Mouse (Mus musculus) erythroblast, embryonic 14.5 days (primary cell): Measurements from ENCODE around the gene Mfsd2a. TPM values are rescaled to one million over a fixed set of nuclear protein-coding genes. Genes with fewer than 3 reads are reported as not detected.

Experiments used
- H3K27me3 ChIP-seq: 2 replicates; pipeline ENCODE4 v1.6.1; 2012; ENCODE audit warnings: inconsistent platforms; ENCODE audit not compliant: control insufficient read depth
- H3K36me3 ChIP-seq: 2 replicates; pipeline ENCODE4 v1.6.1; 2012; ENCODE audit warnings: mild to moderate bottlenecking, inconsistent platforms; ENCODE audit not compliant: control insufficient read depth
- H3K4me1 ChIP-seq: 2 replicates; pipeline ENCODE4 v1.6.1; 2012; ENCODE audit warnings: inconsistent platforms; ENCODE audit not compliant: control insufficient read depth
- H3K4me3 ChIP-seq: replicated peaks from 2 replicates; pipeline ENCODE3; 2012; ENCODE audit warnings: moderate library complexity, mild to moderate bottlenecking, inconsistent platforms
- H3K9me3 ChIP-seq: 2 replicates; pipeline ENCODE4 v1.6.1; 2012; ENCODE audit warnings: low read length, inconsistent platforms, mixed read lengths; ENCODE audit not compliant: control insufficient read depth
- GATA1 ChIP-seq: IDR thresholded peaks from 2 replicates; pipeline ENCODE4 v1.6.1; 2012; ENCODE audit warnings: low read length, inconsistent platforms, mixed read lengths
- TAL1 ChIP-seq: IDR thresholded peaks from 3 replicates; pipeline ENCODE4 v1.6.1; 2012; ENCODE audit warnings: low read length, inconsistent platforms, mixed read lengths
- polyA plus RNA-seq: library from polyadenylated mRNA; stranded (reverse); fragments of >175 nt; gene quantifications from 2 replicates; pipeline ENCODE4 v1.2.3, GENCODE M21; 2012

Gene Mfsd2a
- polyA plus RNA-seq, 1 experiment, result not detected

GRCm38 (mm10) chr4:122962751-122963150, 1.8 kb upstream of the Mfsd2a start:
- H3K4me1 ChIP-seq, result peaks cover 5% of the 10 kb centered on the region; the same call in 1 of the 2 replicates
- no peaks in the 10 kb centered on the region; the same call in 1 of the 2 replicates for H3K9me3 ChIP-seq
- no peak overlapping the region for H3K4me3 ChIP-seq
- no peaks in the 10 kb centered on the region for H3K36me3 ChIP-seq
- TF ChIP-seq TAL1, result no peak
- TF ChIP-seq GATA1, result no peak
- H3K27me3 ChIP-seq, result peaks cover 62% of the 10 kb centered on the region

- Histone ChIP-seq H3K4me3 (no peak overlapping the region), H3K36me3 (no peaks in the 10 kb centered on the region), H3K4me1 (peaks cover 5% of the 10 kb centered on the region; the same call in 1 of the 2 replicates), H3K27me3 (peaks cover 61% of the 10 kb centered on the region), H3K9me3 (no peaks in the 10 kb centered on the region; the same call in 1 of the 2 replicates)
- TF ChIP-seq GATA1 (no peak), TAL1 (no peak)
Measured at GRCm38 (mm10) chr4:122961589-122961988, 601 bp upstream of the Mfsd2a start.

GRCm38 (mm10) chr4:122960321-122961099, 478 bp downstream of the Mfsd2a start:
- Histone ChIP-seq H3K4me3 (no peak overlapping the region), H3K36me3 (no peaks in the 10 kb centered on the region), H3K9me3 (no peaks in the 10 kb centered on the region; the same call in 1 of the 2 replicates), H3K27me3 (peaks cover 56% of the 10 kb centered on the region), H3K4me1 (peaks cover 13% of the 10 kb centered on the region)
- no peak for TF ChIP-seq GATA1
- TF ChIP-seq TAL1, result no peak

- Histone ChIP-seq H3K27me3 (peaks cover 56% of the 10 kb centered on the region), H3K4me1 (peaks cover 19% of the 10 kb centered on the region), H3K4me3 (no peak overlapping the region), H3K36me3 (no peaks in the 10 kb centered on the region), H3K9me3 (no peaks in the 10 kb centered on the region; the same call in 1 of the 2 replicates)
- TF ChIP-seq TAL1, result no peak
- no peak for TF ChIP-seq GATA1
Measured at GRCm38 (mm10) chr4:122959816-122960215, 1.2 kb downstream of the Mfsd2a start.

DNA sequence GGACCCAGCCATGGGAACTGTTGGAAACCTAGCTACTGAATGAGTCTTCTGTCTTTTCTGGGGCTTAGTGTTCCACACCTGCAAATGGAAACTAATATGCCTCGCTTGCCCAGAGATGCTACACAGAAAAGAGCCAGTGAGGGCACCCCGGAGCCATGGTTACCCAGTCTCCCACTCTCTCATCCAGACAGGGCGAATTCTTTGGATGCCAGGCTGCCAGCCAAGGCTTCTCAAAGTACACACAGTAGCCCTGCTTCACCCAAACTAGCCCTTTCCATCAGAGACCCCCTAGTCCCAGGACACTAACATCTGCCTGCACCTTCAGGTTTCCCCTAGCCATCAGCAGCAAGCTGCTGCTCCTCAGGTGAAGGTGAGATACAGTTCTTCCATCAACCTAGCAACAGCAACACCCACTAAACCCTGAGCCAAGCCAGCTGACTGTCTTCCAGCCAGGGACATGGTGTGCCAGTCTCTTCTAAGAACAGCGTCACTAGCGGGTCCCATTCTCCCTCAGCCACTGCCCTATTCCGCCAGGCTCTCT, 2.4 kb downstream of the Mfsd2a start:
- TF ChIP-seq TAL1 (no peak), GATA1 (no peak)
- Histone ChIP-seq H3K27me3 (peaks cover 51% of the 10 kb centered on the region), H3K9me3 (no peaks in the 10 kb centered on the region; the same call in 1 of the 2 replicates), H3K4me3 (no peak overlapping the region), H3K4me1 (peaks cover 25% of the 10 kb centered on the region), H3K36me3 (no peaks in the 10 kb centered on the region)

DNA sequence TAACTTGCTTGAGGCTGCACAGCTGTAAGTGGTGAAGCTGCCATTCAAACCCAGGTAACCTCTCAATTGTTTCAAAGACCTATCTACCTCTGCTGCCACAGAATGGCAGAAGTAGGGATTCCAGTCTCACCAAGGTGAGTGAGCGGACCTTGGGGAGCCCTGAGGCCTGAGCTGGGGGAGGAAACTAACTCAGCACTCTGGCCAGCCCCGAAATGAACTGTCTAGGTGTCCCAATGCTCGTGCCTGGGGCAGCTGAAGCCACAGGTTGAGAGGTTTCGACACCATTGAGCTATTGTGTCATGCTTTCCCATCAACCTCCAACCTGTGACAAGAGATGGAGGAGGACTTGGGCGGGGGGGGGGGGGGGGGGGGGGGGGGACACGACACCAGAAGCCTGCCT, 4.7 kb downstream of the Mfsd2a start:
- peaks cover 29% of the 10 kb centered on the region for H3K27me3 ChIP-seq
- H3K9me3 ChIP-seq, result no peaks in the 10 kb centered on the region; the same call in 1 of the 2 replicates
- peaks cover 25% of the 10 kb centered on the region for H3K4me1 ChIP-seq
- H3K36me3 ChIP-seq, result no peaks in the 10 kb centered on the region
- no peak overlapping the region for H3K4me3 ChIP-seq
- no peak for TF ChIP-seq GATA1
- TF ChIP-seq TAL1, result no peak

DNA sequence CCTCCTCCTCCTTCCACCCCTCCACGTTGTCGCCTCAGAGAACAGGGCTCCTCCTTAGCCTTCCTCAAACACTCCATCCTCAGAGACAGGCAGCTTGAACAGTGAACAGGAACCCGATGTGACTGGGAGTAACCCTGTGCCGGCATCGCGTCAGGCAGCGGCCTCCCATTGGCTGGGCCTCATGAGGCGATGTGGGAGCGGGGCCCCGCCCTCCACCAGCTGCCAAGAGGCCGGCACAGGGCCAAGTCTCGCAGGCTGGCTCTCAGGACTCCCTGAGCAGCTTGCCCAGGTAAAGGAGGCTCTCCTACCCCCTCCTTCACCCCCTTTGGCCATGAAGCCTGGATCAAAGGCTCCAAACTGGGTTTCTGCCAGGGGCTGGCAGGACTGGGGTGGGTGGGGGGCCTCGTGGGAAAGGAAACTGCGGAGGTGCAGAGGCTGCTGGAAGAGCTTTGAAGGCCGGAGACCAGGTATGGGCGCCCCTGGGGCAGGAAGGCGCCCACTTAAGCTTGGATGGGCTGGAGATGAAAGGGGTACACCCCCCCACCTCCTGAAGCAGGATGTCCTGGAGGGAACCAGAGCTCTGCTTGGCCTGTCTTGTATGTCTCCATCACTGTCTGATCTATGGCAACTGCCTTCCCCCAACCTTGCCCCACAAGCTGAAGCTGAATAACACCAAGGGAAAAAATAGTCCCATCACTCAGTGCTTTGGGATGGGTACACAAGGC, 5.4 kb downstream of the Mfsd2a start:
- H3K9me3 ChIP-seq, result no peaks in the 10 kb centered on the region
- peaks cover 20% of the 10 kb centered on the region for H3K4me1 ChIP-seq
- H3K27me3 ChIP-seq, result peaks cover 22% of the 10 kb centered on the region
- TF ChIP-seq TAL1, result no peak
- TF ChIP-seq GATA1, result no peak
- no peaks in the 10 kb centered on the region for H3K36me3 ChIP-seq
- peak overlapping the region; percentile 25 for H3K4me3 ChIP-seq

GRCm38 (mm10) chr4:122954680-122955411, 6.1 kb downstream of the Mfsd2a start:
- Histone ChIP-seq H3K36me3 (no peaks in the 10 kb centered on the region), H3K4me3 (peak overlapping the region; percentile 25), H3K9me3 (no peaks in the 10 kb centered on the region), H3K27me3 (peaks cover 15% of the 10 kb centered on the region), H3K4me1 (peaks cover 20% of the 10 kb centered on the region)
- TF ChIP-seq GATA1, result no peak
- no peak for TF ChIP-seq TAL1
